Mouse (Mus musculus) granulocyte monocyte progenitor cell, adult 5-6 weeks (primary cell): ENCODE measurements around the gene Tmem131l. TPM values are rescaled to one million over a fixed set of nuclear protein-coding genes. Genes with fewer than 3 reads are reported as not detected.
"Not testable (repeated sequence)": the region's sequence is repeated elsewhere in the genome, so short reads cannot be mapped to it uniquely, and the experiment has no call there.

ENCODE experiments used
- ATAC-seq: replicated peaks from 2 replicates; pipeline ENCODE4 v1.8.0; 2016; ENCODE audit warnings: mild to moderate bottlenecking, moderate TSS enrichment, inconsistent platforms; ENCODE audit not compliant: poor library complexity, severe bottlenecking
- total RNA-seq, 2 experiments: library from RNA; stranded (forward) in 1 of 2; stranded (reverse) in 1 of 2; fragments of 200-712, 200-1000 nt in 1 of 2; fragments of >200 nt in 1 of 2; fragmentation: Nextera tagmentation in 1 of 2; gene quantifications; 2 replicates each; pipeline ENCODE4 v1.2.3; 2014 to 2017

The Tmem131l gene
- total RNA-seq, 2 experiments from 2014 or later: 31.9 to 80.9 TPM

DNA sequence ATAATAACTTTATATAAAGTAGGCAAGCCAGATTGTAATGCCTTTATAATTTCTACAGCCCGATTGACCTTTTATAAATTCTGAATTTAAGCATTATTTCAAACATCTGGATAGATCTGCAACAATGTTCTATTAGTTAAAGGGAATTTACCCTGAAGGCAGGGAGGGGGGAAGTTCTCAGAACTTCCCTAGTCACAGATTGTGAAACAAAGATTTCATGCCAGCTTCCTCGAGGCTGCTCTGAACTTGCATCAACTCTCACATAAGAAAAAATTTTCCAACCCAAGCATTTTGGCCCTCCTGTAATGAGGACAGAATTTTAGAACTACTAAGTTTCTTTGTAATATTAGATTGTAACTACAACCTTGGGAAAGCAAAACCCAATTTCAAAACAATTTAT lies 164.9 kb downstream of the Tmem131l start:
- ATAC-seq: peak; percentile 72

DNA sequence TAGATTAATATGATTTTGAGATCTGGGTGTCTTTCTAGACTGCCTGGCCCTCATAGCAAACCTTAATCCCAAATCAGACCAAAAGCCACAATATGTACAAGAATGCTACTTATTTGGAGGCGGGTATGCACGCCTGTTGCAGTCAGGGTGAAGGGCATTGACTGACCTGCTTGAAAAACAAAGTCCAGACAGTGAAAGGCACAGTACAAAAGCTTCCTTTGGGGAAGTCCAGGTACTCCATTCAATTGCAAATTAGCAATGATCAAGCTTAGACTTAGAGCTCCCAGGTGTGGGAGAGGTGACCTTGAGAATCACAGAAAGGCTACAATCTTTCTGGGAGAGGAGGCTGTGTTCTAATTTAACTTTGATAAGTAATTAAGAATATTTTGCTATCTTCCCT lies 167.1 kb downstream of the Tmem131l start:
- ATAC-seq: not testable (repeated sequence)

DNA sequence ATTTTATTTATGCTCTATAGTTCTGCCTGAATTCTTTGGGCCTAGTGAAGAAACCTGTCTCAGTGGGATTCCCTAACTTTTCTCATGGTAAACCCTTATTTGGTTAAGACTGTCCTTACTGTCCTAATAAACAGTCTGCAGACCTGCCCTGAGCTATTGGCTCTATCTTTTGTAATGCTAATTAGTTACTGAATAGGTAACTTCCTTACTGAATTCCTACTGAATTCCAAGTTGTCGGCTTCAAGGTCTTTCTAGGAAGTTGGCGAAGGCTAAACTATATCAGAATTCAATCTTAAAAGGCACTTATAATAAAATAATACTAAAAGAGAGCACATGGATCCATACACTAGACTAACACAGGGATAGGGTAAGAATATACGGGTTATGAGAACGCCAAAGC lies 168.0 kb downstream of the Tmem131l start:
- not testable (repeated sequence) for ATAC-seq

DNA sequence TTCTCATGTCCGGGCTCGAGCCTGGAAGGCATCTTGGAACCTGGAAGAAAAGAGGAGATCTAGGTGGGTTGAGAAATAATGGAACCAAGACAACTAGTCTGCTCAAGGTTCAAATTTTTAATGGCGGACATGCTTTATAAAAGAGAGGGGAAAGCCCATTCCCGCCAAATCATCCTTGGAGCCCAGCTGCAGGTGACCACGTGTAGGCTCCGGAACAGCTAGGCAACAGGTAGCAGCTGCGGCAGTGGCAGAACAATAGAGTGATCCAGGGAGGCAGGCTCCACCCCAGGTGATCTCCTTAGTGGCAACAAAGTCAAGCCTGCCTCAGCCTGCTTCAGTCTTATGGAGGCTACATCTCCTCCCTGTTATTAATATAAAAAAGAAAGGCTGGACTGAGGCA lies 168.4 kb downstream of the Tmem131l start:
- not testable (repeated sequence) for ATAC-seq

DNA sequence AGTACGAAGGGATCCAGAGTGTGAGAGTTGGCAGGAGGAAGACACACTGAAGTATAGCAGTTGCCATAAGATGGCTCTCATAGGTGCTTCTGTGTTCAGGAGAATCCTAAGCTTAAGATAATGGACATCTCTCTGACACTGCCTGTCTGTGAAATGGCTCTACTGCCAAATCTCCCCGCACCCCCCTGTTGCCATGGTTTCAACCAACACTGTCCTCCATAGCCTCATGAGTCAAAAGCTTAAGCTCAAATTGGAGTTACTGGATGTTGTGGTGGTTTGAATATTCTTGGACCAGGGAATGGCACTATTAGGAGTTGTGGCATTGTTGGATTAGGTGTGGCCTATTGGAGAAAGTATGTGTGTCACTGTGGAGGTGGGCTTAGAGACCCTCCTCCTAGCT lies 170.2 kb downstream of the Tmem131l start:
- no peak for ATAC-seq

DNA sequence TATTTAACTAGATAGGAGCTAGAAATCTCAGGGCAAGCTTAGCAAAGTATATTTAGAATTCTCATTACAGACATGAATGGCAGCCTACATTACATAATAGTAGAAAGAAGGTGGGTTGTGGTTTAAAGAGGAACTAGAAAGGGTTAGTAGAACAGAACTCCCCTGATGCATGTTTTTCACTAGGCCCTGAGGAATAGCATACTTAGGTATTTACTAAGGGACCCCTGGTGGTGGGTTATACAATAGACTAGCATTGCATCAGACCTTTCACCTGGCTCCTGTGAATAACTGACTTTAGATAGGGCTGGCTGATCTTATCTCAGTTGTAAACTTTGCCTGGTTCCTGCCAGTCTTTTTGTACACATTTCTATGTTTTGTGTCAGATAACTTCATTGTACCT lies 172.9 kb downstream of the Tmem131l start:
- ATAC-seq: peak; percentile 49

DNA sequence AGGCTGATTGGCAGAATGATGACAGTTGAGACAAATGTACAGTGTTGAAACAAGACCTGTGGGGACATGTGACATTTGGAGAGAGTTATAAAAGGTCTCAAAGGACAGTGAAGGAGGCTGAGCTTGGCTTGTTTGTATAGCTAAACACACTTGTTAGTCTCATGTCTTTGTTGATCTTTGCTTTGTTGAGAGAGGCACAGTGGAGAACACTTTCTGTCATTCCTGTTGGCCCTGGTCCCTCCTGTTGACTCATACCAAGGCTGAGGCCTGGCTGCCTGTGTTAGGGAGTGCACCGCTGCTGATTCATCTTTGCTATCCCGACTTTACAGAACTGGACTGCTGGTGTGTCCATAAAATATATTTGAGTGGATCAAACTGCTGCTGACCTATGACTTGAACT lies 174.8 kb downstream of the Tmem131l start:
- ATAC-seq: no peak

DNA sequence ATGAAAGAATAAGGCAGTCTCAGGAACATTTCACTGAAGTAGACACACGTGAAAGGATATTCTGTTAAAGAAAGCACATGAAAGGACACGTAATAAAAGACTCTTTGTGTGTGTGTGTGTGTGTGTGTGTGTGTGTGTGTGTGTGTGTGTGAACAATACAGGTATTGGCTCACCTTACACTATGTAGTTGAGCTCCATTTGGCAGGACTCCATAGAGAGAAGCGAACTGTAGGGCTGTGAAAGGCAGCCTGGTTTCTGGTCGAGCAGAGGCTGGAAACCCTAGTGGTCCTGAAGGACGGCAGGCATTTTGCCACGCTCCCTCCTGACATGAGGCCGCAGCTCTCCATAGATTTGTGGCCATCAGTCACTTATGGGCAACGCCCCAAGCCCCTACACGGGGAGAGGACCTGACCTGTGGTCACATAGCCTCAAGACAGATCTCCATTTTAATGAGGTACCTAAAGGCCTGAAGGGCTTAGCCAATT lies 175.9 kb downstream of the Tmem131l start:
- ATAC-seq: no peak

DNA sequence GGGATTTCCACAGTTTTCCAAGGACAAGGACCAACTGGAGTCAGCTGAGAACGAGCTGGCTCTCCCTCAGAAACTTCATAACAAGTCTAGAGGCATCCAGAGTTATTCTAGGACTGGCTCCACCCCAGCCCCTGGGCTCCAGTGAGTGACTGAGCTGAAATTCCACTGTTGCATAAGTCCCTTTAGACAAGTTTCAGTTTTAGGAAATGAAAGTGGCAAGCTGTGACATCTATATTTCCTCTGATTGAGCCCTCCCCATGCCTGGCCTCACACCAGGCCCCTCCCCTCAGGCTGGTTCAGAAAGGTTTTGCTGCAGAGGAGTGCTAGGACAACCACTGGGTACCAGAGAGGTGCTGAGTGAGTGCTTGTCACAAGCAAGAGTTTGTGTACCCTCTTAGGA lies 177.0 kb downstream of the Tmem131l start:
- ATAC-seq: peak; percentile 85

DNA sequence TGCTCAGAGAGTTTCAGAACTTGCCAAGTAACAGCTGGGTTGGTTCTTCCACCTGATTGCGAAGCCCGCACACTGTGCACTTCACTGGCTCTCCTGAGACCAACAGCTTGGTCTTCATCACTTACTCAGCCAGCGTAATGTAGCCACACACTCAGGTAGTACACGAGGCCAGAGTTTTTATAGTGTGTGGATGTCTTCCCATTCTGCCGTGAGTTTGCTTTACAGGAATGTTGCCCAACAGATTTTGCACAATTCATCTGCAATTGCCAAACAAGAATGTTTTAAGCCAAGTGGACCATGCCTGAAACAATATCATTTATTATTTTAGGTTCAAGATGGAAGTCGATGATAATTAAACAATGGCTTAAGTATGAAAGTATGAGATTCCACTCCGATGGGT lies 180.4 kb downstream of the Tmem131l start:
- ATAC-seq: peak; percentile 21

DNA sequence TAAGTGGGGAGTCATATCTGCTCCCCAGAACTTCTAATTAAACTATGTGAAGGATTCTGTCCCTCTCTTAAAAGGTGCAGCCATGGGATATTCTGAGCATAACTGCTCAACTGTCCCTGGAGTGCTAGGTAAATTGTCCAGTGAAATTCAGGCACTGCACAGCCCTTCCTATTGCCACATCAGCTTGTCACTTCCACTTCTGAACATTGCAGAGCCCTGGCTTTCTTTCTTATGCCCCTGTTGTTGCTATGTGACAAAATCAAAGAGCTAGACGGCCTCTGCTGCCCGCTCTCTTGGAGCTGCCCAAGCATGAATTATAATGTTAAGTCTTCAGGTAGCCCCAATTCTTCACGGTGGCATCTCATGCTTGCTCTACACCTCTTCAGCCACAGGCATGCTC lies 180.9 kb downstream of the Tmem131l start:
- ATAC-seq: peak; percentile 63

DNA sequence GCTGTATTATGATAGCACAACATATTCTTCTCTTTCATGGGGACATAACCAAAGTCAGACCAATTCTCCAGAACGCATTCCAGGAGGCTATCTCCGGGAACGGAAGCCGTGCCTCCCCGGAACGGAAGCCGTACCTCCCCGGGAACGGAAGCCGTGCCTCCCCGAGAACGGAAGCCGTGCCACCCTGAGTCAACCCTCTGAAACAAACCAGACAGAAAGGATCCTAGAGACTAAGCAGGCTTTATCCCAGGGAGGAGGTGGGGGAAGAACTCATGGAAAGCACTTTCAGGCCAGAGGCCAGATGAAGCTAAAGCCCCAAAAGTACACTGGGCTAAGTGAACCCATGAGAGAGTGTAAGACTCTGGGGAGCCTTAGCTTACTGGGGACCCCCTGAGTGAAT lies 182.4 kb downstream of the Tmem131l start:
- no peak for ATAC-seq

DNA sequence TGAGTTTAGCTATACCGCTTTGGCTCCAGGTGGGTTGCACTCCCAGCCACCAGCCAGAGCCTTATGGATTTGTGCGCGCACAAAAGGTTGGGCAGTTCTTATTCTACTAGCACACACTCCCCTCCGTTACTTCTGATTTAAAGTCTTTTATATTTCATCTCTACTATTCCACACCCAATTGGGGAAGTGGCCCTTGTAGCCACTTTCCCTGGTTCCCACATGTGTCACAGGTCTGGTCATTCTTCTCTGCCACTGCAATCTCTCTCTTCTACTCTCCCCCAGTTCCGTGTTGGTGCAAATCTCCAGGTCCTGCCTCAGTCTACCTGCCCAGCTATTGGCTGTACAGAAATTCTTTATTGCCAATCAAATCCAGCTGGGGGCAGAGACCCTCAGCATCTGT lies 184.3 kb downstream of the Tmem131l start:
- ATAC-seq: peak; percentile 60

DNA sequence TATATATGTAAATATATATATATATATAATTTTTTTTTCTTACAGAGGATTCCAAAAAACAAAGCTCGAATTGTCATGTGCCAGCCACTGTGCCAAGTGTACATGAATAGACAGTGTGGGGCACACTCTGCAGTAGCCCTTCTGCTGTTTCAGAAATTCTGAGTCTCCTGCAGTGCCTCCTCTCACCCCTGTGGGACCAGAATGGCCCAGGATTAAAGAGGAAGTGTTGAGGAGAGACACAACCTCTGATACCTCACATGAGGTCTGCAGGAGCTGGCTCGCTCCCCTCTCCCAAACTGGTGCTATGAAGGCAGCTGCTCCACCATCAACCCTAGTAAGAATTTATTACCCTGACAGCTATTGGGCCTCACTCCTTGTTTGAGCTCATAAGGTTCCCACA lies 190.6 kb downstream of the Tmem131l start:
- peak; percentile 54 for ATAC-seq

Other genes starting within 250 kb of the Tmem131l start
- gene Tlr2, start 198.4 kb downstream of the Tmem131l start, total RNA-seq (2014; fragmentation: Nextera tagmentation): 11.2 and 13.4 TPM in 2 replicates
- 7.8 and 14.1 TPM in 2 replicates for gene Tlr2, start 198.4 kb downstream of the Tmem131l start, total RNA-seq (2017)
- 13.9 and 37.9 TPM in 2 replicates for gene Mnd1, start 115.6 kb upstream of the Tmem131l start, total RNA-seq (2014; fragmentation: Nextera tagmentation)
- gene Mnd1, start 115.6 kb upstream of the Tmem131l start, total RNA-seq (2017): 32.1 and 43.3 TPM in 2 replicates
- gene Gm6525, start 133.9 kb upstream of the Tmem131l start, total RNA-seq (2014; fragmentation: Nextera tagmentation): not detected in 2 replicates
- gene Gm6525, start 133.9 kb upstream of the Tmem131l start, total RNA-seq (2017): 0.15 TPM in 1 of 2 replicates, not detected in the other